Mouse (Mus musculus): ENCODE results near the gene Cyp2j5. TPM values are rescaled to one million over a fixed set of nuclear protein-coding genes. Genes with fewer than 3 reads are reported as not detected.

Gene Cyp2j5
- not detected for polyA plus RNA-seq (2017; shearing (Covaris generic))

DNA sequence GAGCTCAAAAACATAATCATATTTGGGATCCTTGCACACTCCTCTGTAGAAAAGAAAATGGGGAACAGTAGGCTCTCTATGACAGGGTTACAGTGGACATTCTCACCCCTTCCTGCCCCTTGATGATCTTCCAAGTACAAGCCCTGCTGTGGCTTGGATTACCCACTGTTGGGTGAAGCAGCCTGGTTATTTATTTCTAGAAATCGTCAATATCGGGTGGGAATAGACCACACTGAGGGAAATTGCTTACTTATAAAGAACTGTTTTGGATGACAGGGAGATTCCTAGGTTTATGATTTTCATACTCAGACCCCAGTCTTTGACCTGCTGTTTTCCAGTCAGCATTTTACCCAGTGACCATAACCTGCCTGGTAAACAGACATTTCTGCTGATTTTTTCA is at the start of gene Cyp2j5:
TSS of gene Cyp2j5 (minus strand) at position 164 of the 400 bp plus-strand sequence.

DNA sequence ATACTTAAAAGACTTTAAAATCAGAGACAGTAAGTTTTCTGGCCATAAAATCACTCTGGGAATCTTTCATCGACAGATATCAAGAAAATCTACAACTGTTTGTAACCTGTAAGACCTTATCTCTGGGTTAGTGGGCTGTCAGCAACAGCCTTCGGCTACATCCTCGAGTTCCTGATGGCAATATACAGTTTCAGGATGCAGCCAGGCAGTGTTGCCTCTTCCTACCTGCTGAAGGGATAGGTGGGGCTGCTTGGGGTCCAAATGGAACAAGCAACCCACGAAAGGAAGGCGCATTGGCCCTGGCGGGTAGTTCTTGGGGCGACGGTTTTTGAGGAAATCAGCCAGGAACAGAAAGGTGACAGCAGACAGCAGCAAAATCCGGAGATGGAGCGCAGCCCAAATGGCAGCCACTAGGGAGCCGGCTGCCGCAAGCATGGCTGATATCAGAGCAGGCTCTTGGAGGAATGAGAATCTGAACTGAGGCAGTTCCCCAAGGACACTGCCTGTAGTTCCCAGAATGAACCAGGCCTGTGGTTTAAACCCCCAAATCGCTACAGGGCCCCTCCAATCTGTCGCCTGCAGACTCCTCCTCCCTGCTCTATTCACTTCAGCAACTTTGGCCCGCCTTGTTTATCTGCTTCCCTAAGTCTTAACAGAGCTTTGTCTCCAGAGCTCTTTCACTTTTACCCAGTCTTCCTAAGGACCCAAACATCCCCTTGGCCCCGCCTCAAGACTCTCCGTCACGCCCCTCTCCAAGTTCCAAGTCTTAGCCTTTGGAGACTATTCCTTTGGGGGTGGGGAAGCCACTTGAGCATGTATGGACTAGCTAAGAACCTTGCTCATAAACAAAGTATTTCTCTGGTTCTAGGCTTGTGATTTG is 72.8 kb downstream of the Cyp2j5 start, which contains the start of gene Cyp2j9:
TSS of gene Cyp2j9 (minus strand) at position 668 of the 880 bp plus-strand sequence.

Other genes starting within 250 kb of the Cyp2j5 start
- gene Cyp2j8, start 156.8 kb downstream of the Cyp2j5 start, polyA plus RNA-seq (2017; shearing (Covaris generic)), result not detected
- gene Cyp2j6, start 110.5 kb downstream of the Cyp2j5 start, polyA plus RNA-seq (2017; shearing (Covaris generic)), result not detected
- 0.14 TPM for gene Cyp2j9, start 72.6 kb downstream of the Cyp2j5 start, polyA plus RNA-seq (2017; shearing (Covaris generic))
- not detected for gene Gm12695, start 121.0 kb upstream of the Cyp2j5 start, polyA plus RNA-seq (2017; shearing (Covaris generic))